Mouse (Mus musculus) embryo, embryonic 9.5 days (tissue): ENCODE data around the gene Hnrnpu.
A peak's percentile ranks its signal among the peaks of the same experiment; 100 is the strongest.

Experiments used
- DNase-seq: peaks from one replicate; pipeline ENCODE4 v3.0.0-alpha.2; 2017; ENCODE audit errors: extremely low spot score

Gene Hnrnpu

GRCm38 (mm10) chr1:178340213-178340612 lies 2.6 kb upstream of the Hnrnpu start:
- DNase-seq = no peak

- DNase-seq = peak; percentile 52
Observed at GRCm38 (mm10) chr1:178338318-178338641, 683 bp upstream of the Hnrnpu start.

GRCm38 (mm10) chr1:178336777-178337481 lies 668 bp downstream of the Hnrnpu start:
- DNase-seq = no peak

- DNase-seq = peak; percentile 94
Observed at GRCm38 (mm10) chr1:178336289-178336775, 1.3 kb downstream of the Hnrnpu start.

- peak; percentile 39 for DNase-seq
Observed at GRCm38 (mm10) chr1:178335860-178336261, 1.7 kb downstream of the Hnrnpu start.

- no peak for DNase-seq
Observed at GRCm38 (mm10) chr1:178329946-178330345, 7.7 kb downstream of the Hnrnpu start.

- no peak for DNase-seq
Observed at GRCm38 (mm10) chr1:178329017-178329416, 8.6 kb downstream of the Hnrnpu start.

GRCm38 (mm10) chr1:178326950-178327349 lies 10.6 kb downstream of the Hnrnpu start:
- DNase-seq = no peak

GRCm38 (mm10) chr1:178326357-178326756 lies 11.2 kb downstream of the Hnrnpu start:
- DNase-seq = no peak

- no peak for DNase-seq
Observed at GRCm38 (mm10) chr1:178324568-178324967, 13.0 kb downstream of the Hnrnpu start.

GRCm38 (mm10) chr1:178323235-178323634 lies 14.4 kb downstream of the Hnrnpu start:
- no peak for DNase-seq

GRCm38 (mm10) chr1:178321730-178322357 lies 15.8 kb downstream of the Hnrnpu start:
- no peak for DNase-seq

GRCm38 (mm10) chr1:178320723-178321590 lies 16.6 kb downstream of the Hnrnpu start:
- peak; percentile 44 for DNase-seq

- peak; percentile 53 for DNase-seq
Observed at GRCm38 (mm10) chr1:178320038-178320722, 17.4 kb downstream of the Hnrnpu start.

GRCm38 (mm10) chr1:178319295-178320037 lies 18.1 kb downstream of the Hnrnpu start:
- no peak for DNase-seq

- DNase-seq = peak; percentile 98
Observed at GRCm38 (mm10) chr1:178318389-178319184, 19.0 kb downstream of the Hnrnpu start, which contains the start of gene Cox20. TSS of gene Cox20 (plus strand) at chr1:178319130.

- no peak for DNase-seq
Observed at GRCm38 (mm10) chr1:178318002-178318388, 19.6 kb downstream of the Hnrnpu start.

GRCm38 (mm10) chr1:178317275-178318001 lies 20.2 kb downstream of the Hnrnpu start:
- no peak for DNase-seq

- no peak for DNase-seq
Observed at GRCm38 (mm10) chr1:178314236-178314635, 23.4 kb downstream of the Hnrnpu start.
